Mouse (Mus musculus) layer of hippocampus, postnatal 36 days (tissue): ENCODE data around the gene Cbr1. TPM values are rescaled to one million over a fixed set of nuclear protein-coding genes. Genes with fewer than 3 reads are reported as not detected.
"Not testable (repeated sequence)": the region's sequence is repeated elsewhere in the genome, so short reads cannot be mapped to it uniquely, and the experiment has no call there.

Experiments used
- DNase-seq, 2 experiments: peaks; one replicate each; pipeline ENCODE4 v3.0.0; 2022
- total RNA-seq, 2 experiments: library from RNA; stranded (reverse); gene quantifications; 2 replicates each; pipeline ENCODE4 v1.2.3; 2021

Gene Cbr1
- total RNA-seq, 2 experiments from 2014 or later, result 70.2 to 72.8 TPM

DNA sequence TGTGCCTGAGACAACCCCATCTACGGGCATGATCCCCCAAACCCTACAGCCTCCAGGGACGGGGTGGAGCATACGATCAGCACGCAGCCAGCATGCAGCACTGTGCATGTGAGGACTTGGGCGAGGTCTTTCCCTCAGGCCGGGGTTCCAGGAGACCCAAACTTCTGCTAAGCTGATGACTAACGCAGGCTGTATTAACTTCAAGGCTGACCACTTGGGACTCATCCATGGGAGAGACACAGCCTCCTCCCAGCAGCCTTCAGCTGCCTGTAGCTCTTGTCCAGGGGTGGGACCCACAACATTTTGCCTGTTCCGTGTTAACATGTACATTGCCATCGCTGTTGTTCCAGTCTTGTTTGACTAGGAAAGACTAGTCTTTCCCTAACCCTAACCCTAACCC lies 8.1 kb upstream of the Cbr1 start:
- DNase-seq, result no peak

DNA sequence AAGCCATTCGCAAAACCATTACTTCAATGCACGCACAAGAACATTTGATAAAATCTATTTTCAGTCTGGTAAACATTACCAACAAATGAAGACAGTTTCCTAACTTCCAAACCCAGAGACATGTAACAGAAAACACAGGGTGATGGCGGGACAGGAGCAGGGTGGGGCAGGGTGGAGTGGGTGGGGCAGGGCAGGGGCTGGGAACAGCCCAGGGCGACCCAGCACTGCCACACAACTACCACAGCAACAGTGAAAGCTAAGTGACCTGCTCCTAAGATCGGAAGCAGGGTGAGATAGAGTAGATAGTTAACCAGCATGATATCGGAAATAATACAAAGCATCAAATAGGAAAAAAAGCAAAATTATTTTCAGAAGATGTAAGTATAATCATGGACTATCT lies 6.2 kb upstream of the Cbr1 start:
- DNase-seq, result no peak

DNA sequence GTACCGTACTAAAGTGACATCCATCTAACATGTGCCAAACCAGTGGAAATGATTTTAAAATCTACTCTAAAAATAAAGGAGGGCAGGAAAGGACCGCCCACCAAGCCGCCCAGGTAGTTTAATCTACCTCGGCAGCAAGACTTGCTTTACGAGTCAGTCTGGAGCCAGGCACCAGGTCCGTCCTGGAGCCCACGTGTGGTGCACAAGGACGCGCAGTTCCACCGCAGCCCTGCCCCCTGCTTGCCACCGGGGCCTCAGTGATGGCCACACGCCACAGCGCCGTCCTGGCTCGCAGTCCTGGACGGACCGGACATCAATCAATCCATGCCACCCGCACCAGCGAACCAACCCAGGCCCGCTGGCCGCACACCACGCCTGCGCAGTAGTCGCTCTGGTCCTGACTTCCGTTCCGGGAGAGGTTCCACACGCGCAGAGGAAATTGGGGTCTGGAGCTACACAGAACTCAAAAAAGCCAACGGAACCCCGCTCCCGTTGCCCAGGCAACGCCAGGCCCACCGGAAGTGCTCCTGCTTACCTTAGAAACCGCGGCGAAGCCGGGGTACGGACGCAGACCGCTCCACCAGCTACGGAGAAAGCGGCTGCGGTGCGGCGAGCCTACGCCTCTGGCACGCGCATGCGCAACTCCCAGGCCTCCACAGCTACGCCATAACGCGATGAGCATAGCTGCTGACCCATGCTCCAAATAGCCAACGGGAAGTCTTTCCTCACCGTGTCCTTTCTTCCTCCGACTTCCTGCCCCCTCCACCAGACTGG lies 2.0 kb upstream of the Cbr1 start, which contains the start of gene Setd4:
Gene Setd4, minus strand, starts transcription at position 625 of the 774 bp plus-strand sequence.
- peak; percentile 92 for DNase-seq

DNA sequence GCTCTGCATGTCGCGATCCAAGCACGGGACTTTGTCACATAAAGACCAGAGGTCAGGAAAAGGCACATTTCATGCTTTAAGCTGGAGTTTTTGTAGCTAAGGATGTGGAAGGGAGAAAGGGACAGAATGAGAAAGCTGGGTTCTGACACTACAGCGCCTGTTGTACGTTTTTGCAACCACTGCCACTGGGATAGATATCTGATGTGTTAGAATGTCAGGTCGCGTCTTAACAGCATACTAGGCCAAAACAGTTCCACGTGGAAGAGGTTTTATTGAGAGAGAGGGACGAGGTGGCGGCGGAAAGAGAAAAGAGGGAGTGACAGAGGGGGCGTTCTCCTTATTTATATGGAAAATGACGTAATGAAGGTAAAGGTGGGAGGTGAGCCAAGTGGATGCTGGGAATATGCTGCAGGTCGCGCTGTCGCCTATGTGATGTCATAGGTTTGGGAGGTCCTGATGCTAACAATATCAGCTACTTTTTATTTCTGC lies 1.1 kb upstream of the Cbr1 start:
- peak in 1 of 2 experiments; percentile 9 for DNase-seq

DNA sequence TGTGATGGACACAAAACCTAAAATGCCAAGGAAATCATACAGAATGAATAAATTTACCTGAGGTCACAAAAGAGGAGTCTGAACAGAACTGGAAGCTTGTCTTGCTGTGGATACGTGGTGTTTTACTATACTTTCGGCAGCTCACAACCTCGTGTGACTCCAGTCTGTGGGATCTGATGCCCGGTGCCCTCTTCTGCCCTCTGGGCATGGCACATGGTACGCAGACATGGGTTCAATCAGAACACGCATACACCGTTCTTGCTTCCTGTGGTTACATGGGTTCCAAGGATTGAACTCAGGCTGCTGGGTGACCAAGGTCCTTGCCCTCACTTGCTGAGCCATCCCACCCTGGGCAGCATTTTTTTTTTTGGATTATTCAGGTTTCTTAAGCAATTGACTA lies 493 bp downstream of the Cbr1 start:
- DNase-seq, result no peak

DNA sequence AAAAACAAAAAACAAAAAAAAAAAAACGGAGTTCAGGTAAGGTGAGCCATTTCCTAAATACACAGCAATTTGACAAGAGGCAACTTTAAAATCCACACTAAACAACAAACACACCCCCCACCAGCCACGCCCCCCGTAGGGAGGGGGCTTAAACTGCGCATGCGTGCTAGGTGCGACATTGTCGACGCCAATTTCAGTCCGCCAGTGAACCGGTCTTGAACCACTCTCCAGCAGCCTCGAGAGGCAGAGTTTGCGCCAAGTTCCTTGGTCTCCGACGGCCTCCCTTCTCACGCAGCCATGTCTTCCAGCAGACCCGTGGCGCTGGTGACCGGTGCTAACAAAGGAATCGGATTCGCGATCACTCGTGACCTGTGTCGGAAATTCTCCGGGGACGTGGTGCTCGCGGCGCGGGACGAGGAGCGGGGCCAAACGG lies 2.0 kb downstream of the Cbr1 start:
- DNase-seq, result peak; percentile 82 to 85

DNA sequence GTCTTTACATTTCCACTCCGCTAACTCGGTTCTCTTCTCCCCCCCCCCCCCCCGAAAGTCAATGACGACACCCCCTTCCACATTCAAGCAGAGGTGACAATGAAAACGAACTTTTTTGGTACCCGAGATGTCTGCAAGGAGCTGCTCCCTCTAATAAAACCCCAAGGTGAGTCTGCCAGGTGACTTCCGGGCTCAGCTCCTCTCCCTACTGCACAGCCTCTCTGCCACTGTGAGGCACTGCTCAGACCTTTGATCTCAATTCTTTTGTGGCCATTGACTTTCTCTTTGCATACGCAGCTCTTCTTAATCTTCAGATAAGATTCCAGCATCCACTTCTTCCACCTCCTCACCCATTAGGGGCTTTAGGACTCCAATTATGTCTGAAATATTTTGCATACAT lies 3.1 kb downstream of the Cbr1 start:
- no peak for DNase-seq

DNA sequence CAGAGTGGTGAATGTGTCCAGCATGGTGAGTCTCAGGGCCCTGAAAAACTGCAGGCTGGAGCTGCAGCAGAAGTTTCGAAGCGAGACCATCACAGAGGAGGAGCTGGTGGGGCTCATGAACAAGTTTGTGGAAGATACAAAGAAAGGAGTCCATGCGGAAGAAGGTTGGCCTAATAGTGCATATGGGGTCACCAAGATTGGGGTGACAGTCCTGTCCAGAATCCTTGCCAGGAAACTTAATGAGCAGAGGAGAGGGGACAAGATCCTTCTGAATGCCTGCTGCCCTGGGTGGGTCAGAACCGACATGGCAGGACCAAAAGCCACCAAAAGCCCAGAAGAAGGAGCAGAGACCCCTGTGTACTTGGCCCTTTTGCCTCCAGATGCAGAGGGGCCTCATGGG lies 4.1 kb downstream of the Cbr1 start:
- no peak for DNase-seq

DNA sequence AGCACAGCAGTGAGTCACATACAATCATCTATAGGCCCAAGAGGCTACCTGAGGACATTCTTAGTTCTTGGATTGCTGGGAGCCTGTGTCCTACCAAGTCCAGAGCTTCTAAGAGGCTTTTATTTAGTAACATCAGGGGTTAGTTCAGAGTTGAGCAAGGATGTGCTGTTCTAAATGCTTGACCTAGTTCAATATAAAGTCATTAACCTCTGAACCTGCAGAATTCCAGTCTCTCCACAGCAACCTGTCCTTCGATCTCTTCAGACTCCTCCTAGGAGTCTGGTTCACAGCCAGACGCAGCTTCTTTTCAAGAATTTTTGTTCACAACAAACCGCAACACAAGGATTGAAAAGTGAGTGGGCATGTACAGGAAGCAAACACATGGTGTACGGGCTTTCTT lies 5.3 kb downstream of the Cbr1 start:
- no peak for DNase-seq

DNA sequence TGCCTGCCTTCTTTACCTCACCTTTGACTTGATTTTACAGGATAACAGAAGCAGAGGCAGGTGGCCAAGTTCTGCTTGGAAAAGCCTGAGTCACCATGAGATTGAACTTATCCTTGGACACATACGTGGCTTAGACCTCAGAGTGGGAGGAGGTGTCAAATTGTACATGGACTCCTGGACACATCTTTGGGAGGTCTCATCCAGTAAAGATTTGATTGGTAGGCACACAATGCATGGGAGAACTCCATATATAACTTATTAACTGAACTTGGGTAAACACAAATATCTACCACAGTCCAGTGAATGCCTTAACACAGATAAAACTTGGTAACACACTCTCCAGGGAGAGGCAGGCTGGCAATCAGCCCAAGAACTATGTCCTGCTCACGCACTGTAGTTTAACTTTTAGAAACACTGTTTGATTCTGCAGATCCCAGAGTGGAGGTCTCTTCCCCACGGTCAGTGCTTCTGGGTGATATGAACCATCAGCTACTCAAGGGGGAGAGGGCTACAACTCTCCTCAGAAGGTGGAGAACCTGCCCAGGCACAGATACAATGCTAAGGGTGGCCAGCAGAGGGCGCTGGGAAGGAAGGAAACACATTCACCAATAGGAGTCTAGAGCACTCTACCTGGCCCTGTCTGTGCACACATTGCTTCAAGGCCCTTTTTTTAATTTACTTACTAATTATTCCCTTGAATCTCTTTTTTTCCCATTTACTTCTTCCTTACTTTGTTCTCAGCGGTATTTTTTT lies 9.6 kb downstream of the Cbr1 start:
- DNase-seq, result peak; percentile 55 to 62

DNA sequence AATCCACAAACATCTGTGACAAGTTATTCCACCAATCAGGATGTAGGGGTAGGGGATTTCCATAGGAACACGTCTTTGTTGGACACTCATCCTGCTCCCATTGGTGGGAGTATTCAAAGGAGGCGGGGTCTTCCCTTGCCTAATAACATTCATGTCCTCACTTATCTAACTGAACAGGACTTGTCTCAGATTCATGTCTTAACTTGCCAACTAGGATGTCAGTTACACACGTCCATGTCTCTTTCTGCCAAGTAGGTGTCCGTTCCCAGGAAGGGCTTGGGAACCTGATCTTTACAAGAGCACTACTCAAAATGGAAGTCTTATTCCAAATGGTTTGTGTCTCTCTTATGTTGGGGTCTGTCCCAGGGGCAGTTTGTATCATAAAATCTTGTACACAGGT lies 18.1 kb downstream of the Cbr1 start:
- not testable (repeated sequence) for DNase-seq

DNA sequence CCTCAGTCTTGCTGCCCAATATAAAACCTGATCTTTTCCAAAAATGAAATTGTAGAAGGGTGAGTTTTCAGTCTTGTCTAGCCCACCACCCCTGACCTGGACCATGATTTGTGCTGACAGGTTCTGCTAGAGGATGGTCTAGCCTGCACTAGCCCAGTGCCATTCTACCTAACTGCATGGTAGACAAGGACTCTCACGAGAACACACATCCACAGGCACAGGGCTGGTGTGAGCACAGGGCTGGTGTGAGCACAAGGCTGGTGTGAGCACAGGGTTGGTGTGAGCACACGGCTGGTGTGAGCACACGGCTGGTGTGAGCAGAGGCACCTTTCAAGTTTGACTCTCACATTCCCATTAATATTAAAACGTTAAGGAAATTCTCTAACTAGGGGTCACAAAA lies 19.0 kb downstream of the Cbr1 start:
- no peak for DNase-seq

DNA sequence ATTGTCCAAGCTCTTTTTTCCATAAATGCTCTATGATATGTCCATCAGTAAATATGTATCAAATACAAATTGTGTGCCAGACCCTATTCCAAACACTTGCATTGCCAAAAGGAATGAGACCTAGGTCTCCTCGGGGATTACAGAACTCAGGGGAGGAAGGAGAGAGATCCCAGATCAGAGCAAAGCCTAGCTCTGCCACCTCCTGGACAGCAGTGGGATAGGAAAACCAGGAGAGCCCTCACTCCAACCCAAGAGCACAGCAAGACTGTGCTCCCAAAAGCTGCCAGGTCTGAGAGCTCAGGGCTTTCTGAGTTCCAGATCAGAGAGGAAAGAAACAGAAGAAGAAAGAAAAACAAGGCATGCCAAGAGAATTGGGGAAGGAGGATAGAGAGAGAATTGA lies 21.1 kb downstream of the Cbr1 start:
- DNase-seq, result no peak

DNA sequence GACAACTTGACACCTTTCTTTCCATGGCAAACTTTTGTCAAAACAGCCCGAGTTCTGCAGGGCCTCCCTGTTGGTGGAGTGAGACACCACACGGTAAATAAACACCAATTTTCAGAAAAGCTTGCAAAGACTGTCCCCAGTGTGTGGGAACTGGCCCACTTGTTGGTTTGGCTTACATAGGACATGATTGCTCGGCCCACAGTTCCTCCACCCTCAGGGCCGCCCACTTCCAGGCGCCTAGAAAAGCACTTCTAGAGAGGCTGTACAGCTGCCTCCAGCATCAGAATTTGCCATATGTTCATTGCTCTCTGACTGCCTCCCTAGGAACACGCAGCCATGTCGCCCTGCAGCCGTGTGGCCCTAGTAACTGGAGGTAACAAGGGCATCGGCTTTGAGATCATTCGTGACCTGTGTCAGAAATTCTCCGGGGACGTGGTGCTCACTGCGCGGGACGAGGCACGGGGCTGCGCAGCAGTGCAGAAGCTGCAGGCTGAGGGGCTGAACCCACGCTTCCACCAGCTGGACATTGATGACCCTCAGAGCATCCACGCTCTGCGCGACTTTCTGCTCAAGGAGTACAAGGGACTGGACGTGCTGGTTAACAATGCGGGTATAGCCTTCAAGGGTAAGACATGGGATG lies 22.2 kb downstream of the Cbr1 start, which contains the start of gene Gm5678:
Gene Gm5678, plus strand, starts transcription at position 337 of the 640 bp plus-strand sequence.
- DNase-seq, result peak; percentile 23 to 37

DNA sequence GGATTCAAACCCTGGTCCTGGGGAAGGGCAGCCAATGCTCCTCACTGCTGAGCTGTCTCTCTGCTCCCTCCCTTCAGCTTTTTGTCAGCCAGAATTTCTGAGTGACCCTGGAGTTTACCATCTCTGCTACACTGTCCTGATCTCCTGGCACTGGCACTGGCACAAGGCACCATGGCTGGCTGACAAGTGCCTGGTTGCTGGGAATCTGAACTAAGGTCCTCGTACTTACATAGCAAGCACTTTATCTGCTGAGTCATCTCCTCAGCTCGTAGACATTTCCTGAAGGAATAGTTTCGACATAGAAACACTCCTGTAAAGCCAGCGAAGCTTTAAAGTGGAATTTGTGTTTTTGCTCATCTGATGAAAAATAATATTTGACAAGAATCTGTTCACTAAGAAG lies 38.4 kb downstream of the Cbr1 start:
- no peak for DNase-seq

DNA sequence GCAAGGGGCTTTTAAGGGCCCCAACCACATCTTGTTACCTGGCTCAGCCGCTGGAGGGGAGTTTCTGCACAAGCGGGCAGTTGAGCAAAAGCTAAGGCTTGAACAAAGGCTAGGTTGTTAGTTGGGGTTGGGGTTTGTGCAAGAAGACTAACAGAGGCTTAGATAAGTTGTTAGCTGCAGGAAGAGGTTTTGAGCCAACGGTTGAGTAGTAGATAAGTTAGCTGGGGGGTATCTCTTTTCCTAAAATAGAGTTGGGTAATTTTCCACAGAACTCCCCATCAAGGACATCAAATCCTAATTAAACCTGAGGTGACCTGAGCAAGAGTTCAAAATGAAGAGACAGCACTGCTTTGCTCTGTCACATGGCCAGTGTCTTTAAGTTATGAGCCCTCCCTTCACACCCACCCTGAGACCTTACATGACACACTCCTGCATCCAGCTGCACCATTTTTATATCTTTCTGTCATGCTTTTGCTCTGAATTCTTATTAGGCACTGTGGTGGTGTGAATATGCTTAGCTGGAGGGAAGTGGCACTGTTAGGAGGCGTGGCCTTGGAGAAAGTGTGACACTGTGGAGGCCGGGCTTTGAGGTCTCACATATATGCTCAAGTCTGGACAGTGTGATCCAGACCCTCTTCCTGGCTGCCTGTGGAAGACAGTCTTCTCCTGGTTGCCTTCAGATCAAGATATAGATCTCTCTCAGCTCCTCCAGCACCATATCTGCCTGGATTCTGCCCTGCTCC lies 43.0 kb downstream of the Cbr1 start:
- no peak for DNase-seq

Other genes with a start within 250 kb of the Cbr1 start
- gene Setd4, start 1.8 kb upstream of the Cbr1 start, total RNA-seq, result 10 to 100 TPM; 10.1 to 13.8 TPM
- gene Gm5678, start 22.2 kb downstream of the Cbr1 start, total RNA-seq, result 1 to 10 TPM; 2.8 to 4.1 TPM
- 10 to 100 TPM; 18.2 to 19.8 TPM for gene Cbr3, start 77.4 kb downstream of the Cbr1 start, total RNA-seq
- gene Dop1b, start 106.1 kb downstream of the Cbr1 start, total RNA-seq, result 100 to 1,000 TPM; 104 to 114 TPM
- gene Morc3, start 226.3 kb downstream of the Cbr1 start, total RNA-seq, result 10 to 100 TPM; 30.4 to 31.2 TPM